Mouse (Mus musculus): ENCODE measurements around the gene Sptbn4. TPM values are rescaled to one million over a fixed set of nuclear protein-coding genes. Genes with fewer than 3 reads are reported as not detected.
A peak's percentile ranks its signal among the peaks of the same experiment; 100 is the strongest.

The Sptbn4 gene
- polyA plus RNA-seq, 1 experiment, result 0.23 TPM

DNA sequence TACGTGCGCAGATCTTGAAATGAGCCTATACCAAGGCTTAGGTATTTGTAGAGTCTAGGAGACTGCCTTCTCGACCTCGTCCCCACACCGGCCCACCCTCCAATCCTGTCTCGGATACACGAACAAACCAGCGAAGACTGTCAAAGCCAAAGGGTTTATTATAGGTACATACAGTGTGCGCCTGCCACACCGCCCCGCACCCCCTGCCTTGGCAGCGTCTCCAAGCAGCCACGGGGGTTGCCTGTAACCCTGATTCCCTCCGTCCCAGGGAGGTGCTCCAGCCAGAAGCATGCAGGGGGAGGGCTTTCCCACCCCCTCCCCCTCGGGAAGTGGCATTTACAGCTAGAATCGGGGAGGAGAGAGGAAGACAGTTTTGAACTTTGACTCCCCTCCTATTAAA is 91.2 kb downstream of the Sptbn4 start:
- no peak for DNase-seq (ENCODE audit: low read depth in 1 of 2, low spot score in 2 of 2)
- 6% methylated on average over 16 of the region's 16 CpGs for WGBS
- H3K27ac ChIP-seq (ENCODE audit: insufficient read depth, low read length), result peak overlapping the region; percentile 89

DNA sequence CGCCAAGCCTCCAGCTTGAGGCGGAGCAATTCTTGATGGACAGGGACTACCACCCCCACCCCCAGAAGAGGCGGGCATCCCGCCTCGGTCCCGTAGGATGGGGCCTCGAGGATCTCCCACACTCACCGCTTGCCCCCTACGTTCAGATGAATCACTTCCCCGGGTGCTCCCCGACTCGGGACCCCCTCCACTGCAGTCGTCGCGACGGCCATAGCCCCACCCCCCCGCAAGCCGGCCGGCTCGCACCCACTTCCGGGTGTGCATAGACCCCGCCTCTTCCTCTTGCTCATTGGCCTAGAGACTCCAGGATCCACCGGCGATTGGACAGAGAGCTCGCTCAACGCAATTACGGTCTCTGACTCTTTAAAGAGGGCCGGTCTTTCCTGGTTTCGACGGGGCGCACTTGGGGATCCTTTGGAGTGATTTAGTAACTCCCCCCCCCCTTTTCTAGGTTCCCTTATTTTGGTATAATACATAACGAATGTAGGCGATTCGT is 91.7 kb downstream of the Sptbn4 start, which contains the start of gene Shkbp1:
Gene Shkbp1, minus strand, starts transcription at position 275 of the 496 bp plus-strand sequence.
- no peaks in the 10 kb centered on the region for H3K27me3 ChIP-seq (ENCODE audit: control insufficient read depth, insufficient read depth, low read length)
- TF ChIP-seq CTCF (IDR thresholded peaks at IDR 0.05; ENCODE audit: extremely low read depth, insufficient read depth, insufficient read length, insufficient replicate concordance) (no peak), POLR2A (IDR thresholded peaks at IDR 0.05; ENCODE audit: low read depth, low read length) (no peak)
- peaks cover 8% of the 10 kb centered on the region for H3K36me3 ChIP-seq (ENCODE audit: control insufficient read depth, insufficient read depth, low read length)
- peak within 1 kb of the TSS; percentile 90 for H3K4me3 ChIP-seq (ENCODE audit: extremely low read depth, insufficient read depth, insufficient read length)
- under 1% methylated on average over 34 of the region's 34 CpGs for WGBS
- peaks cover 8% of the 10 kb centered on the region for H3K4me1 ChIP-seq (ENCODE audit: control insufficient read depth, insufficient read depth, insufficient read length)
- peak; percentile 86 to 87 for DNase-seq (ENCODE audit: low read depth in 1 of 2, low spot score in 2 of 2)
- H3K27ac ChIP-seq (ENCODE audit: insufficient read depth, low read length), result peak within 1 kb of the TSS; percentile 89

More for the DNA sequence above, 91.2 kb downstream of the Sptbn4 start:
- Histone ChIP-seq H3K4me3 (ENCODE audit: extremely low read depth, insufficient read depth, insufficient read length) (peak overlapping the region; percentile 90), H3K36me3 (ENCODE audit: control insufficient read depth, insufficient read depth, low read length) (peaks cover 8% of the 10 kb centered on the region), H3K4me1 (ENCODE audit: control insufficient read depth, insufficient read depth, insufficient read length) (peaks cover 8% of the 10 kb centered on the region), H3K27me3 (ENCODE audit: control insufficient read depth, insufficient read depth, low read length) (no peaks in the 10 kb centered on the region)
- TF ChIP-seq POLR2A (IDR thresholded peaks at IDR 0.05; ENCODE audit: low read depth, low read length) (no peak), CTCF (IDR thresholded peaks at IDR 0.05; ENCODE audit: extremely low read depth, insufficient read depth, insufficient read length, insufficient replicate concordance) (no peak)

DNA sequence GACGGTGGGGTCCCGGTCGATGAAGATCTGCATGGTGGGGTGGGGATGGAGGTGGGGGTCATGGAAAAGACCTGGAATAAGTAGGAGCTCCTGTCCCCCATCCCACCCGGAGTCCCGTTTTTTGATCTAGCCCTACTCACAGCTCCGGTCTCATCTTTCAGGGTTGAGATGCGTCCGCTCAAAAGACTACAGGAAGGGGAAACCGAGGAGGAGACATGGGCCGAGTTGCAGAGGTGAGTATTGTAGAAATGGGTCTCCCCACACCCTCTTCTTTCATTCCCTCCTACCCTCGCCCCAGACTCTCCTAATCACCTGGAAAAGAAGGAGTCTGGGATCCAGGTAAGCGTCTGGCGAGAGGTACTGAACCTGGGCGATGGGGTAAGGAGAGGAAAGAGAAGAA is 92.2 kb downstream of the Sptbn4 start:
- Histone ChIP-seq H3K4me3 (ENCODE audit: extremely low read depth, insufficient read depth, insufficient read length) (peak overlapping the region; percentile 90), H3K36me3 (ENCODE audit: control insufficient read depth, insufficient read depth, low read length) (peaks cover 14% of the 10 kb centered on the region), H3K27ac (ENCODE audit: insufficient read depth, low read length) (no peak overlapping the region), H3K27me3 (ENCODE audit: control insufficient read depth, insufficient read depth, low read length) (no peaks in the 10 kb centered on the region), H3K4me1 (ENCODE audit: control insufficient read depth, insufficient read depth, insufficient read length) (peaks cover 8% of the 10 kb centered on the region)
- no peak for TF ChIP-seq CTCF (IDR thresholded peaks at IDR 0.05; ENCODE audit: extremely low read depth, insufficient read depth, insufficient read length, insufficient replicate concordance)
- TF ChIP-seq POLR2A (IDR thresholded peaks at IDR 0.05; ENCODE audit: low read depth, low read length), result no peak
- WGBS, result 22% methylated on average over 14 of the region's 14 CpGs
- no peak for DNase-seq (ENCODE audit: low read depth in 1 of 2, low spot score in 2 of 2)

DNA sequence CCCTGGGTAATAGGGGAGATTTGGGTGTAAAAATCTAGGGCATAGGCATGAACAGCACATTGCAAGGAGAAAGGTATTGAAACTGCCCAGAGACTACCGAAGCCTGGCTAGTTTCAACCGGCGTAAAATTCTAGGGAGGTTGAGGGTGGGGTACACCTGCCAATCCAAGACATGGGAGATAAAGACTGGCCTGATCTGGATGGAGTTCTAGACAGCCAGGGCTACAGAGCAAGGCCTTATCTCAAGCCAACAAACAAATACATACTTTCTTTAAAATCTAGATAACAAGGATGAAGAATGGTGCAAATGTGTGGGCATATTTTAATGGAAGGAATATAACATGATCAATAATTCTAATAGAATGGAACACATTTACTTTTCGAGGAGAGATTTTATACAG is 92.7 kb downstream of the Sptbn4 start:
- H3K27ac ChIP-seq (ENCODE audit: insufficient read depth, low read length), result no peak overlapping the region
- 77% methylated on average over 4 of the region's 4 CpGs for whole genome bisulfite sequencing
- H3K4me1 ChIP-seq (ENCODE audit: control insufficient read depth, insufficient read depth, insufficient read length), result peaks cover 8% of the 10 kb centered on the region
- H3K27me3 ChIP-seq (ENCODE audit: control insufficient read depth, insufficient read depth, low read length), result no peaks in the 10 kb centered on the region
- H3K4me3 ChIP-seq (ENCODE audit: extremely low read depth, insufficient read depth, insufficient read length), result no peak overlapping the region
- TF ChIP-seq POLR2A (IDR thresholded peaks at IDR 0.05; ENCODE audit: low read depth, low read length), result no peak
- no peak for TF ChIP-seq CTCF (IDR thresholded peaks at IDR 0.05; ENCODE audit: extremely low read depth, insufficient read depth, insufficient read length, insufficient replicate concordance)
- H3K36me3 ChIP-seq (ENCODE audit: control insufficient read depth, insufficient read depth, low read length), result peaks cover 15% of the 10 kb centered on the region
- DNase-seq (ENCODE audit: low read depth in 1 of 2, low spot score in 2 of 2), result no peak

DNA sequence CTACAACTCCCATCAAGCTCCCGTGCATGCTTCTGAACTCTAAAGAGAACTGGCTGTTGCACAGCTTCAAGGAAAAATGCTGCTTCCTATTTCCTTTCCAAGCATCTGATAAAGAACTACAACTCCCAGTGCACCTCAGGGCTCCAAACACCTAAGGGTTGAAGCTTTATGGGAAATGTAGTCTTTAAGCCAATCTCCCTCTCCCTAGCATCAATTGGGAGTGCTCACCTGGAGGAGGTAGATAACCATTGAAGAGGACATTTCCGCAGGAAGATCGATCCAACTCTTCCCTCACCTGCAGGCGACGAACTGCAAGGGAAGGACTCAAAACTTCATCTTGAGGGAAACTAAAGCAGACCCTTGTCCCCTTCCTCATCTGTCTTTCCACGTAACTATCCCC is 93.3 kb downstream of the Sptbn4 start:
- no peak overlapping the region for H3K27ac ChIP-seq (ENCODE audit: insufficient read depth, low read length)
- H3K4me1 ChIP-seq (ENCODE audit: control insufficient read depth, insufficient read depth, insufficient read length), result peaks cover 8% of the 10 kb centered on the region
- 81% methylated on average over 6 of the region's 6 CpGs for WGBS
- no peak overlapping the region for H3K4me3 ChIP-seq (ENCODE audit: extremely low read depth, insufficient read depth, insufficient read length)
- no peak for DNase-seq (ENCODE audit: low read depth in 1 of 2, low spot score in 2 of 2)
- TF ChIP-seq POLR2A (IDR thresholded peaks at IDR 0.05; ENCODE audit: low read depth, low read length) (no peak), CTCF (IDR thresholded peaks at IDR 0.05; ENCODE audit: extremely low read depth, insufficient read depth, insufficient read length, insufficient replicate concordance) (no peak)
- peaks cover 15% of the 10 kb centered on the region for H3K36me3 ChIP-seq (ENCODE audit: control insufficient read depth, insufficient read depth, low read length)
- H3K27me3 ChIP-seq (ENCODE audit: control insufficient read depth, insufficient read depth, low read length), result no peaks in the 10 kb centered on the region

DNA sequence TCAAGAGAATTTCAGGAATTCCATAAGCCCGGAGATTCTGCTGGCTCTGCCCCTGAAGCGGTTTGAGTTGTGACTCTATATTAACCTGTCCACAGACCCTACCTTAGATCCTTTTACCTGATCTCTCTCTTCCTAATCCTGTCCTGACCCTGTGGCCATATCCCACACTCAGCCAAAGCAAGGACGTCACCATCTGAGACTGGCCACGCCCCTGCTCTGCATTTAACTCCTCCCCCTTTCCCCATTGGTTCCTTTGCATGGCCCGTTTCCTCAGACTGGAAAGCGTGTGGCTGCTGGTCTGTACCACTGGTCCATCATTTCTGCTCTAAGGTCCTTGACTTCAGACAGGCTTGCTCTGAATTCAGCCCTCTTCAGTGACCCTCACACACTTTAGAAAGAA is 102.0 kb downstream of the Sptbn4 start:
- TF ChIP-seq POLR2A (IDR thresholded peaks at IDR 0.05; ENCODE audit: low read depth, low read length) (no peak), CTCF (IDR thresholded peaks at IDR 0.05; ENCODE audit: extremely low read depth, insufficient read depth, insufficient read length, insufficient replicate concordance) (no peak)
- no peak overlapping the region for H3K27ac ChIP-seq (ENCODE audit: insufficient read depth, low read length)
- WGBS, result 83% methylated on average over 6 of the region's 6 CpGs
- H3K4me3 ChIP-seq (ENCODE audit: extremely low read depth, insufficient read depth, insufficient read length), result no peak overlapping the region
- DNase-seq (ENCODE audit: low read depth in 1 of 2, low spot score in 2 of 2), result no peak
- H3K4me1 ChIP-seq (ENCODE audit: control insufficient read depth, insufficient read depth, insufficient read length), result no peaks in the 10 kb centered on the region
- no peaks in the 10 kb centered on the region for H3K27me3 ChIP-seq (ENCODE audit: control insufficient read depth, insufficient read depth, low read length)
- peaks cover 40% of the 10 kb centered on the region for H3K36me3 ChIP-seq (ENCODE audit: control insufficient read depth, insufficient read depth, low read length)

DNA sequence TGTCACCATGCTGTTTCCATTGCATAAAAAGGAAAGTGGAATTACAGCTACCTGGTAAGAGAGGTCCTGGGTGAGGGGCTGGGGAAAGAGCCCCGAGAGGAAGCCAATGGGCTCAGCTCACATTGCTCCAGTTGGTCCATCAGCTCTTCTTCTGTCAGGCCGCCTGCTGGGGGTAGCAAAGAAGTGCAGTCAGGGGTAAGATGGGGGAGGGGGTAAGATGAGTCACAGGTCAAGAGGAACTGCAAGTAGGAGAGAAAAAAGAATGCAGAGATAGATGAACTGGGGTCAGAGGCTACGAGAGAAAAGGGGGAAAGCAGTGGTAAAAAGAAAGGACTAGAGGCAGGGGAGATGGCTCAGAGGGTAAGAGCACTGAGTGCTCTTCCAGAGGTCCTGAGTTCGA is 104.9 kb downstream of the Sptbn4 start:
- Histone ChIP-seq H3K27me3 (ENCODE audit: control insufficient read depth, insufficient read depth, low read length) (peaks cover under 1% of the 10 kb centered on the region), H3K4me3 (ENCODE audit: extremely low read depth, insufficient read depth, insufficient read length) (no peak overlapping the region), H3K36me3 (ENCODE audit: control insufficient read depth, insufficient read depth, low read length) (peaks cover 30% of the 10 kb centered on the region), H3K4me1 (ENCODE audit: control insufficient read depth, insufficient read depth, insufficient read length) (0 out of 2 replicates have a peak, but pooled peaks cover under 1% of the 10 kb centered on the region), H3K27ac (ENCODE audit: insufficient read depth, low read length) (no peak overlapping the region)
- 46% methylated on average over 4 of the region's 4 CpGs for WGBS
- DNase-seq (ENCODE audit: low read depth in 1 of 2, low spot score in 2 of 2), result no peak
- peak; percentile 9; the same call in 1 of the 2 replicates for TF ChIP-seq CTCF (IDR thresholded peaks at IDR 0.05; ENCODE audit: extremely low read depth, insufficient read depth, insufficient read length, insufficient replicate concordance)
- no peak for TF ChIP-seq POLR2A (IDR thresholded peaks at IDR 0.05; ENCODE audit: low read depth, low read length)

Data from spleen, adult 2 months (tissue).